Mouse (Mus musculus): Measurements from ENCODE around the gene Slc44a2. TPM values are rescaled to one million over a fixed set of nuclear protein-coding genes. Genes with fewer than 3 reads are reported as not detected.

Slc44a2 gene
- 74.4 and 75.1 TPM in 2 replicates for polyA plus RNA-seq (2015; fragmentation: Nextera tagmentation; extraction: Ambion mirVana)

- Histone ChIP-seq H3K27ac (ENCODE audit: low read length) (peak within 1 kb of the TSS; percentile 83), H3K27me3 (ENCODE audit: control insufficient read depth, insufficient read depth, low read length) (no peaks in the 10 kb centered on the region), H3K9me3 (replicated peaks; ENCODE audit: control insufficient read depth, low read length) (no peaks in the 10 kb centered on the region; the same call in 1 of the 2 replicates), H3K4me2 (ENCODE audit: low read depth, low read length) (peak within 1 kb of the TSS; percentile 95), H3K4me3 (ENCODE audit: low read length) (peak within 1 kb of the TSS; percentile 92), H3K4me1 (ENCODE audit: control insufficient read depth, insufficient read depth, low read length) (peaks cover 26% of the 10 kb centered on the region), H3K9ac (ENCODE audit: low read length) (peak within 1 kb of the TSS; percentile 90), H3K36me3 (ENCODE audit: control insufficient read depth, insufficient read depth) (peaks cover 2% of the 10 kb centered on the region; the same call in 1 of the 2 replicates)
- WGBS, result under 1% methylated on average over 52 of the region's 52 CpGs
- peak; percentile 92 for ATAC-seq (replicated peaks; ENCODE audit: extremely low read depth, insufficient read depth, low FRiP score)
Observed at GRCm38 (mm10) chr9:21320619-21321512, at the start of gene Slc44a2. Slc44a2 (plus strand) TSS chr9:21320698.

- H3K27me3 ChIP-seq (ENCODE audit: control insufficient read depth, insufficient read depth, low read length), result no peaks in the 10 kb centered on the region
- no peak for ATAC-seq (replicated peaks; ENCODE audit: extremely low read depth, insufficient read depth, low FRiP score)
- peaks cover 74% of the 10 kb centered on the region for H3K36me3 ChIP-seq (ENCODE audit: control insufficient read depth, insufficient read depth)
- H3K4me3 ChIP-seq (ENCODE audit: low read length), result no peak overlapping the region
- H3K4me2 ChIP-seq (ENCODE audit: low read depth, low read length), result no peak overlapping the region
- WGBS, result 92% methylated on average over 9 of the region's 9 CpGs
- no peaks in the 10 kb centered on the region for H3K9me3 ChIP-seq (replicated peaks; ENCODE audit: control insufficient read depth, low read length)
- no peak overlapping the region for H3K9ac ChIP-seq (ENCODE audit: low read length)
- H3K27ac ChIP-seq (ENCODE audit: low read length), result no peak overlapping the region
- peaks cover 14% of the 10 kb centered on the region for H3K4me1 ChIP-seq (ENCODE audit: control insufficient read depth, insufficient read depth, low read length)
Observed at GRCm38 (mm10) chr9:21272391-21272790, 48.1 kb upstream of the Slc44a2 start.

- no peak for ATAC-seq (replicated peaks; ENCODE audit: extremely low read depth, insufficient read depth, low FRiP score)
- no peaks in the 10 kb centered on the region for H3K9me3 ChIP-seq (replicated peaks; ENCODE audit: control insufficient read depth, low read length)
- H3K27ac ChIP-seq (ENCODE audit: low read length), result no peak overlapping the region
- H3K27me3 ChIP-seq (ENCODE audit: control insufficient read depth, insufficient read depth, low read length), result no peaks in the 10 kb centered on the region
- H3K36me3 ChIP-seq (ENCODE audit: control insufficient read depth, insufficient read depth), result peaks cover 81% of the 10 kb centered on the region
- H3K4me1 ChIP-seq (ENCODE audit: control insufficient read depth, insufficient read depth, low read length), result peaks cover 12% of the 10 kb centered on the region
- 84% methylated on average over 8 of the region's 8 CpGs for WGBS
- no peak overlapping the region for H3K4me3 ChIP-seq (ENCODE audit: low read length)
- H3K4me2 ChIP-seq (ENCODE audit: low read depth, low read length), result no peak overlapping the region
- no peak overlapping the region for H3K9ac ChIP-seq (ENCODE audit: low read length)
Observed at GRCm38 (mm10) chr9:21273094-21273493, 47.4 kb upstream of the Slc44a2 start.

GRCm38 (mm10) chr9:21273520-21274228, 46.8 kb upstream of the Slc44a2 start:
- H3K4me1 ChIP-seq (ENCODE audit: control insufficient read depth, insufficient read depth, low read length), result peaks cover 12% of the 10 kb centered on the region
- H3K9me3 ChIP-seq (replicated peaks; ENCODE audit: control insufficient read depth, low read length), result no peaks in the 10 kb centered on the region
- ATAC-seq (replicated peaks; ENCODE audit: extremely low read depth, insufficient read depth, low FRiP score), result no peak
- H3K36me3 ChIP-seq (ENCODE audit: control insufficient read depth, insufficient read depth), result peaks cover 78% of the 10 kb centered on the region
- no peaks in the 10 kb centered on the region for H3K27me3 ChIP-seq (ENCODE audit: control insufficient read depth, insufficient read depth, low read length)
- no peak overlapping the region for H3K9ac ChIP-seq (ENCODE audit: low read length)
- WGBS, result 62% methylated on average over 7 of the region's 7 CpGs
- peak overlapping the region; percentile 29 for H3K27ac ChIP-seq (ENCODE audit: low read length)
- no peak overlapping the region for H3K4me2 ChIP-seq (ENCODE audit: low read depth, low read length)
- no peak overlapping the region for H3K4me3 ChIP-seq (ENCODE audit: low read length)

- H3K27ac ChIP-seq (ENCODE audit: low read length), result 0 out of 2 replicates have a peak overlapping the region, but pooled peaks have one; percentile 29
- H3K9me3 ChIP-seq (replicated peaks; ENCODE audit: control insufficient read depth, low read length), result no peaks in the 10 kb centered on the region
- peaks cover 76% of the 10 kb centered on the region for H3K36me3 ChIP-seq (ENCODE audit: control insufficient read depth, insufficient read depth)
- no peaks in the 10 kb centered on the region for H3K27me3 ChIP-seq (ENCODE audit: control insufficient read depth, insufficient read depth, low read length)
- 0 out of 2 replicates have a peak, but pooled peaks have one; percentile 17 for ATAC-seq (replicated peaks; ENCODE audit: extremely low read depth, insufficient read depth, low FRiP score)
- H3K4me3 ChIP-seq (ENCODE audit: low read length), result no peak overlapping the region
- no peak overlapping the region for H3K9ac ChIP-seq (ENCODE audit: low read length)
- H3K4me1 ChIP-seq (ENCODE audit: control insufficient read depth, insufficient read depth, low read length), result peaks cover 12% of the 10 kb centered on the region
- H3K4me2 ChIP-seq (ENCODE audit: low read depth, low read length), result no peak overlapping the region
- 36% methylated on average over 3 of the region's 3 CpGs for WGBS
Observed at GRCm38 (mm10) chr9:21274336-21274735, 46.2 kb upstream of the Slc44a2 start.

- no peak overlapping the region for H3K27ac ChIP-seq (ENCODE audit: low read length)
- no peak overlapping the region for H3K9ac ChIP-seq (ENCODE audit: low read length)
- 76% methylated on average over 7 of the region's 7 CpGs for WGBS
- no peaks in the 10 kb centered on the region for H3K27me3 ChIP-seq (ENCODE audit: control insufficient read depth, insufficient read depth, low read length)
- H3K4me2 ChIP-seq (ENCODE audit: low read depth, low read length), result no peak overlapping the region
- H3K9me3 ChIP-seq (replicated peaks; ENCODE audit: control insufficient read depth, low read length), result no peaks in the 10 kb centered on the region
- ATAC-seq (replicated peaks; ENCODE audit: extremely low read depth, insufficient read depth, low FRiP score), result no peak
- H3K36me3 ChIP-seq (ENCODE audit: control insufficient read depth, insufficient read depth), result peaks cover 77% of the 10 kb centered on the region
- no peak overlapping the region for H3K4me3 ChIP-seq (ENCODE audit: low read length)
- H3K4me1 ChIP-seq (ENCODE audit: control insufficient read depth, insufficient read depth, low read length), result peaks cover 12% of the 10 kb centered on the region
Observed at GRCm38 (mm10) chr9:21275013-21275710, 45.3 kb upstream of the Slc44a2 start.

GRCm38 (mm10) chr9:21275727-21276126, 44.8 kb upstream of the Slc44a2 start:
- Histone ChIP-seq H3K4me2 (ENCODE audit: low read depth, low read length) (no peak overlapping the region), H3K27ac (ENCODE audit: low read length) (no peak overlapping the region), H3K9me3 (replicated peaks; ENCODE audit: control insufficient read depth, low read length) (no peaks in the 10 kb centered on the region), H3K9ac (ENCODE audit: low read length) (no peak overlapping the region), H3K36me3 (ENCODE audit: control insufficient read depth, insufficient read depth) (peaks cover 77% of the 10 kb centered on the region), H3K4me3 (ENCODE audit: low read length) (no peak overlapping the region), H3K4me1 (ENCODE audit: control insufficient read depth, insufficient read depth, low read length) (peaks cover 12% of the 10 kb centered on the region), H3K27me3 (ENCODE audit: control insufficient read depth, insufficient read depth, low read length) (no peaks in the 10 kb centered on the region)
- no peak for ATAC-seq (replicated peaks; ENCODE audit: extremely low read depth, insufficient read depth, low FRiP score)
- 83% methylated on average over 12 of the region's 12 CpGs for WGBS

- no peak overlapping the region for H3K9ac ChIP-seq (ENCODE audit: low read length)
- no peak overlapping the region for H3K4me3 ChIP-seq (ENCODE audit: low read length)
- H3K4me1 ChIP-seq (ENCODE audit: control insufficient read depth, insufficient read depth, low read length), result peaks cover 12% of the 10 kb centered on the region
- no peak for ATAC-seq (replicated peaks; ENCODE audit: extremely low read depth, insufficient read depth, low FRiP score)
- H3K36me3 ChIP-seq (ENCODE audit: control insufficient read depth, insufficient read depth), result peaks cover 77% of the 10 kb centered on the region
- no peaks in the 10 kb centered on the region for H3K9me3 ChIP-seq (replicated peaks; ENCODE audit: control insufficient read depth, low read length)
- H3K27ac ChIP-seq (ENCODE audit: low read length), result no peak overlapping the region
- no peaks in the 10 kb centered on the region for H3K27me3 ChIP-seq (ENCODE audit: control insufficient read depth, insufficient read depth, low read length)
- 89% methylated on average over 8 of the region's 8 CpGs for WGBS
- no peak overlapping the region for H3K4me2 ChIP-seq (ENCODE audit: low read depth, low read length)
Observed at GRCm38 (mm10) chr9:21276307-21276706, 44.2 kb upstream of the Slc44a2 start.
